Mouse (Mus musculus): ENCODE measurements around the gene Larp1. TPM values are rescaled to one million over a fixed set of nuclear protein-coding genes. Genes with fewer than 3 reads are reported as not detected.
A peak's percentile ranks its signal among the peaks of the same experiment; 100 is the strongest.

Gene Larp1
- polyA plus RNA-seq, 1 experiment from 2014 or later = 17.2 TPM

GRCm38 (mm10) chr11:57981083-57981809, 27.6 kb upstream of the Larp1 start:
- no peaks in the 10 kb centered on the region for H3K36me3 ChIP-seq (replicated peaks)
- no peaks in the 10 kb centered on the region for H3K4me1 ChIP-seq
- H3K27me3 ChIP-seq (replicated peaks; ENCODE audit: low read depth, poor library complexity, severe bottlenecking) = no peaks in the 10 kb centered on the region
- no peaks in the 10 kb centered on the region for H3K9me3 ChIP-seq
- WGBS = 83% methylated on average over 12 of the region's 12 CpGs
- no peak for DNase-seq (ENCODE audit: low spot score)
- H3K27ac ChIP-seq (replicated peaks) = no peak overlapping the region
- H3K4me3 ChIP-seq = no peak overlapping the region

- Histone ChIP-seq H3K27me3 (replicated peaks; ENCODE audit: low read depth, poor library complexity, severe bottlenecking) (no peaks in the 10 kb centered on the region), H3K4me1 (no peaks in the 10 kb centered on the region), H3K27ac (replicated peaks) (no peak overlapping the region), H3K36me3 (replicated peaks) (no peaks in the 10 kb centered on the region), H3K9me3 (no peaks in the 10 kb centered on the region), H3K4me3 (no peak overlapping the region)
- WGBS = 51% methylated on average over 16 of the region's 16 CpGs
- DNase-seq (ENCODE audit: low spot score) = no peak
Observed at GRCm38 (mm10) chr11:57983480-57984342, 25.2 kb upstream of the Larp1 start.

- 58% methylated on average over 3 of the region's 3 CpGs for WGBS
- no peak overlapping the region for H3K4me3 ChIP-seq
- DNase-seq (ENCODE audit: low spot score) = no peak
- no peaks in the 10 kb centered on the region for H3K9me3 ChIP-seq
- H3K27ac ChIP-seq (replicated peaks) = no peak overlapping the region
- no peaks in the 10 kb centered on the region for H3K36me3 ChIP-seq (replicated peaks)
- H3K4me1 ChIP-seq = no peaks in the 10 kb centered on the region
- no peaks in the 10 kb centered on the region for H3K27me3 ChIP-seq (replicated peaks; ENCODE audit: low read depth, poor library complexity, severe bottlenecking)
Observed at GRCm38 (mm10) chr11:57984343-57984666, 24.6 kb upstream of the Larp1 start.

- DNase-seq (ENCODE audit: low spot score) = no peak
- Histone ChIP-seq H3K27ac (replicated peaks) (no peak overlapping the region), H3K36me3 (replicated peaks) (no peaks in the 10 kb centered on the region), H3K27me3 (replicated peaks; ENCODE audit: low read depth, poor library complexity, severe bottlenecking) (no peaks in the 10 kb centered on the region), H3K4me1 (no peaks in the 10 kb centered on the region), H3K9me3 (no peaks in the 10 kb centered on the region), H3K4me3 (no peak overlapping the region)
- 77% methylated on average over 3 of the region's 3 CpGs for WGBS
Observed at GRCm38 (mm10) chr11:57985485-57985884, 23.4 kb upstream of the Larp1 start.

GRCm38 (mm10) chr11:57986053-57986452, 22.8 kb upstream of the Larp1 start:
- DNase-seq (ENCODE audit: low spot score) = no peak
- WGBS = 92% methylated on average over 6 of the region's 6 CpGs

DNA sequence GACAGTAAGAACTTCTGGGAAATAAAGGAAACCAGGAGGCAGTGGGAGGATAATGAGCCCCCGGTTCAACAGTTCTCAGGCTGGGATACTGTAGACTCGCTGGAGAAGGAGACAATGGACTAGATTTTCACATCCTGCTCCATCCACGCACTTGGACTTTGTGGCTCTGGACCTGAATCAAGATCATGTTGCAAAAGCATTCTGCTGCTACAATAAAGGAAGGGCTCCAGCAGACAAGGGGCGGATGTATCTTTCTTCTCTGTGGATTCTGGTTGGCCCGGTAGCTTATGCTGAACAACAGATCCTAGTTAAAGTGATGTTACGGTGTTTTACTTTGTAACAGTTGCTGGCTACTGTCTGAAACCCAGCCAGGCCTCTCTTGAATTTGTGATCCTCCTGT, 22.4 kb upstream of the Larp1 start:
- H3K27ac ChIP-seq (replicated peaks) = no peak overlapping the region
- 91% methylated on average over 6 of the region's 6 CpGs for WGBS
- no peaks in the 10 kb centered on the region for H3K36me3 ChIP-seq (replicated peaks)
- H3K4me1 ChIP-seq = no peaks in the 10 kb centered on the region
- H3K4me3 ChIP-seq = no peak overlapping the region
- H3K27me3 ChIP-seq (replicated peaks; ENCODE audit: low read depth, poor library complexity, severe bottlenecking) = no peaks in the 10 kb centered on the region
- DNase-seq (ENCODE audit: low spot score) = no peak
- no peaks in the 10 kb centered on the region for H3K9me3 ChIP-seq

More at GRCm38 (mm10) chr11:57986053-57986452, 22.8 kb upstream of the Larp1 start:
- Histone ChIP-seq H3K4me3 (no peak overlapping the region), H3K27ac (replicated peaks) (no peak overlapping the region), H3K27me3 (replicated peaks; ENCODE audit: low read depth, poor library complexity, severe bottlenecking) (no peaks in the 10 kb centered on the region), H3K36me3 (replicated peaks) (no peaks in the 10 kb centered on the region), H3K9me3 (no peaks in the 10 kb centered on the region), H3K4me1 (no peaks in the 10 kb centered on the region)

GRCm38 (mm10) chr11:57986861-57987260, 22.0 kb upstream of the Larp1 start:
- no peak for DNase-seq (ENCODE audit: low spot score)
- H3K9me3 ChIP-seq = no peaks in the 10 kb centered on the region
- H3K4me1 ChIP-seq = no peaks in the 10 kb centered on the region

GRCm38 (mm10) chr11:57998168-57998567, 10.7 kb upstream of the Larp1 start:
- no peak overlapping the region for H3K4me3 ChIP-seq
- H3K9me3 ChIP-seq = no peaks in the 10 kb centered on the region
- no peak for DNase-seq (ENCODE audit: low spot score)
- 82% methylated on average over 7 of the region's 7 CpGs for WGBS
- no peaks in the 10 kb centered on the region for H3K27me3 ChIP-seq (replicated peaks; ENCODE audit: low read depth, poor library complexity, severe bottlenecking)
- peaks cover 6% of the 10 kb centered on the region; the same call in 1 of the 2 replicates for H3K4me1 ChIP-seq
- no peak overlapping the region for H3K27ac ChIP-seq (replicated peaks)
- H3K36me3 ChIP-seq (replicated peaks) = no peaks in the 10 kb centered on the region

More at GRCm38 (mm10) chr11:57986861-57987260, 22.0 kb upstream of the Larp1 start:
- H3K36me3 ChIP-seq (replicated peaks) = no peaks in the 10 kb centered on the region
- H3K27me3 ChIP-seq (replicated peaks; ENCODE audit: low read depth, poor library complexity, severe bottlenecking) = no peaks in the 10 kb centered on the region
- no peak overlapping the region for H3K4me3 ChIP-seq
- WGBS = 92% methylated on average over 7 of the region's 7 CpGs
- no peak overlapping the region for H3K27ac ChIP-seq (replicated peaks)

GRCm38 (mm10) chr11:57998872-57999271, 10.0 kb upstream of the Larp1 start:
- H3K4me1 ChIP-seq = peaks cover 6% of the 10 kb centered on the region; the same call in 1 of the 2 replicates
- H3K36me3 ChIP-seq (replicated peaks) = no peaks in the 10 kb centered on the region
- no peaks in the 10 kb centered on the region for H3K9me3 ChIP-seq
- peak; percentile 16 for DNase-seq (ENCODE audit: low spot score)
- 11% methylated on average over 1 of the region's 1 CpGs for WGBS
- H3K27me3 ChIP-seq (replicated peaks; ENCODE audit: low read depth, poor library complexity, severe bottlenecking) = no peaks in the 10 kb centered on the region
- H3K4me3 ChIP-seq = no peak overlapping the region
- no peak overlapping the region for H3K27ac ChIP-seq (replicated peaks)

GRCm38 (mm10) chr11:58003126-58003525, 5.7 kb upstream of the Larp1 start:
- peaks cover 10% of the 10 kb centered on the region for H3K4me1 ChIP-seq
- DNase-seq (ENCODE audit: low spot score) = no peak
- H3K4me3 ChIP-seq = no peak overlapping the region
- no peaks in the 10 kb centered on the region for H3K9me3 ChIP-seq
- no peaks in the 10 kb centered on the region for H3K36me3 ChIP-seq (replicated peaks)
- H3K27ac ChIP-seq (replicated peaks) = no peak overlapping the region
- 86% methylated on average over 8 of the region's 8 CpGs for WGBS
- H3K27me3 ChIP-seq (replicated peaks; ENCODE audit: low read depth, poor library complexity, severe bottlenecking) = no peaks in the 10 kb centered on the region

DNA sequence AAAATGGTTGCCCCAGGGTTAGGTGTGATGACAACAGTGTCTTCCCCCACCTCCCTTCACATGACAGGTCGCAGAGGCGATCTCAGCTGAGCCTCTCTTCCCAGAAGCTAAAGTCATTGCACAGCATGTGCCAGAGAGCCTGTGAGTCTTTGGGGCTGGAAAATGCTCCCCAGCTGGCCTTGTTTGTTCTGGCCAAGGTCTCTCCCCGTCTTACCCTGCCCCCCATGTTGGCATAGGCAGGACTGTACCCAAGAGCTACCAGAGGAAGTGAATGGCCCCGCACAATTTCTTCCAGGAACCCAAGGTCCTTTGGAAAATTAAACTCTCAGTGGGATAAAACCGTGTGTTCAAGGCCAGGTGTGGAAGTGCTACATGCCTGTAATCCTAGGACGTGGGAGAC, 5.1 kb upstream of the Larp1 start:
- H3K4me3 ChIP-seq = no peak overlapping the region
- H3K27ac ChIP-seq (replicated peaks) = no peak overlapping the region
- H3K27me3 ChIP-seq (replicated peaks; ENCODE audit: low read depth, poor library complexity, severe bottlenecking) = no peaks in the 10 kb centered on the region
- no peaks in the 10 kb centered on the region for H3K9me3 ChIP-seq
- H3K36me3 ChIP-seq (replicated peaks) = no peaks in the 10 kb centered on the region
- DNase-seq (ENCODE audit: low spot score) = no peak
- peaks cover 13% of the 10 kb centered on the region for H3K4me1 ChIP-seq
- 76% methylated on average over 6 of the region's 6 CpGs for WGBS

DNA sequence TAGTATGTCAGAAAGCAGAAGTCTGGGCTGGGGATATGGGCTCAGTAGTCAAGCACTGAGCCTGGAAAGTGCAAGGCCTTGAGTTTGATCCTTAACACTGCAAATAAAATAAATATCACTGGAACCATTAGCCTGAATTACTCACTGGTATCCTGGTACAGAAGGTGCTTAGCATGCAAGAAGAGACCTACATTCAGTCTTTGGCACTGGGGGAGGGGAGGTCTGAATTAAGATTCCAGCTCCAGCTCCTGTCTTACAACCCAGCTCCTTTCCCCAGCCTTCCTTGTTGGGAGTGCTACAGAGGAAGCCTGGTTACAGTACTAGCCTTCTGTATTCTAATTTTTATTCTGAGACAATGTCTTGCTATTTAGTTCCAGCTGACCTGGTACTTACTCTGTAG, 3.8 kb upstream of the Larp1 start:
- no peak for DNase-seq (ENCODE audit: low spot score)
- no peak overlapping the region for H3K27ac ChIP-seq (replicated peaks)
- H3K4me3 ChIP-seq = no peak overlapping the region
- H3K9me3 ChIP-seq = no peaks in the 10 kb centered on the region
- H3K27me3 ChIP-seq (replicated peaks; ENCODE audit: low read depth, poor library complexity, severe bottlenecking) = no peaks in the 10 kb centered on the region
- no peaks in the 10 kb centered on the region for H3K36me3 ChIP-seq (replicated peaks)
- H3K4me1 ChIP-seq = peaks cover 8% of the 10 kb centered on the region

- H3K9me3 ChIP-seq = no peaks in the 10 kb centered on the region
- no peaks in the 10 kb centered on the region for H3K36me3 ChIP-seq (replicated peaks)
- no peaks in the 10 kb centered on the region for H3K27me3 ChIP-seq (replicated peaks; ENCODE audit: low read depth, poor library complexity, severe bottlenecking)
- peak overlapping the region; percentile 99 for H3K4me3 ChIP-seq
- 20% methylated on average over 5 of the region's 5 CpGs for WGBS
- no peak for DNase-seq (ENCODE audit: low spot score)
- peak overlapping the region; percentile 89 for H3K27ac ChIP-seq (replicated peaks)
- H3K4me1 ChIP-seq = peaks cover 28% of the 10 kb centered on the region
Observed at GRCm38 (mm10) chr11:58008013-58008412, 851 bp upstream of the Larp1 start.

Data from embryonic facial prominence, embryonic 10.5 days (tissue).